Mouse (Mus musculus): ENCODE data around the gene Myg1.

Myg1 gene

GRCm38 (mm10) chr15:102386640-102387039 lies 55.1 kb downstream of the Myg1 start:
- WGBS: 51% methylated on average over 9 of the region's 9 CpGs

Measured in cerebral cortex, adult 2 months (tissue).